Mouse (Mus musculus) heart, postnatal 0 days (tissue): ENCODE results near the gene Zranb2. TPM values are rescaled to one million over a fixed set of nuclear protein-coding genes. Genes with fewer than 3 reads are reported as not detected.

Experiments
- ATAC-seq: fragments of 200-750 bp; cut with Nextera tagmentation; 2 replicates; pipeline ENCODE4 v1.8.0; 2017; ENCODE audit warnings: low read depth, moderate number of reproducible peaks, moderate library complexity; ENCODE audit not compliant: insufficient read depth
- DNase-seq: peaks from one replicate; pipeline ENCODE4 v3.0.0-alpha.2; 2016; ENCODE audit warnings: low spot score
- H3K27ac ChIP-seq: fragments of 300-500 bp; sonication (generic); 2 replicates; pipeline ENCODE4 v1.5.1; 2014; ENCODE audit warnings: low read depth, mild to moderate bottlenecking
- H3K27me3 ChIP-seq: fragments of 300-500 bp; sonication (generic); 2 replicates; pipeline ENCODE4 v1.6.1; 2014; ENCODE audit warnings: low read length, mixed read lengths; ENCODE audit not compliant: control insufficient read depth, insufficient read depth
- H3K36me3 ChIP-seq: fragments of 300-500 bp; sonication (generic); replicated peaks from 2 replicates; pipeline ENCODE4 v1.6.1; 2014; ENCODE audit warnings: low read length, mixed read lengths; ENCODE audit not compliant: control insufficient read depth, insufficient read depth
- H3K4me1 ChIP-seq: fragments of 300-500 bp; sonication (generic); 2 replicates; pipeline ENCODE4 v1.6.1; 2014; ENCODE audit warnings: antibody characterized with exemption; ENCODE audit not compliant: control insufficient read depth, insufficient read depth
- H3K4me2 ChIP-seq: fragments of 300-500 bp; sonication (generic); 2 replicates; pipeline ENCODE4 v1.6.1; 2014; ENCODE audit warnings: low read depth, mild to moderate bottlenecking, low read length, moderate library complexity
- H3K4me3 ChIP-seq: fragments of 300-500 bp; sonication (generic); 2 replicates; pipeline ENCODE4 v1.5.1; 2014; ENCODE audit warnings: low read depth, low read length
- H3K9ac ChIP-seq: fragments of 300-500 bp; sonication (generic); replicated peaks from 2 replicates; pipeline ENCODE4 v1.6.1; 2014; ENCODE audit warnings: low read depth, low read length, mixed read lengths
- H3K9me3 ChIP-seq: fragments of 300-500 bp; sonication (generic); replicated peaks from 2 replicates; pipeline ENCODE4 v1.6.1; 2016; ENCODE audit warnings: low read length; ENCODE audit not compliant: control insufficient read depth
- CTCF ChIP-seq: IDR thresholded peaks from 2 replicates; pipeline ENCODE4 v1.5.1; 2016; ENCODE audit warnings: antibody characterized with exemption, control low read depth, low read depth
- EP300 ChIP-seq: IDR thresholded peaks from 2 replicates; pipeline ENCODE4 v1.6.1; 2016; ENCODE audit warnings: antibody characterized with exemption, low read depth
- WGBS: fragments of 180-500 bp; shearing (Covaris S2); extraction: QIAGEN DNeasy Blood & Tissue Kit; methylation state at CpG from one replicate; pipeline ENCODE4 v1.1.7; 2014; 5-methylcytosine and 5-hydroxymethylcytosine counted together
- microRNA counts: library from miRNA; unstranded; fragments of <30 nt; microRNA quantifications from one replicate; lab custom pipeline; 2015
- microRNA-seq: library from miRNA; unstranded; fragments of <30 nt; microRNA quantifications from one replicate; pipeline ENCODE4, GENCODE M21; 2016
- polyA plus RNA-seq: library from polyadenylated mRNA; unstranded; fragments of >200 nt; fragmentation: Nextera tagmentation; extraction: Ambion mirVana; gene quantifications from 2 replicates; pipeline ENCODE4 v1.2.1, GENCODE M21; 2015
- total RNA-seq: library from RNA; depleted of rRNA; stranded (reverse); fragments of >200 nt; gene quantifications from 2 replicates; pipeline ENCODE4 v1.2.3, GENCODE M21; 2014; ENCODE audit warnings: low replicate concordance; rRNA removed

Zranb2 gene
- total and polyA plus RNA-seq, 2 experiments from 2014 or later, result 20.9 to 47.5 TPM

- Histone ChIP-seq H3K27me3 (no peaks in the 10 kb centered on the region), H3K9me3 (no peaks in the 10 kb centered on the region), H3K27ac (no peak overlapping the region), H3K36me3 (no peaks in the 10 kb centered on the region), H3K4me3 (no peak overlapping the region), H3K4me1 (peaks cover 10% of the 10 kb centered on the region; the same call in 1 of the 2 replicates), H3K9ac (no peak overlapping the region), H3K4me2 (no peak overlapping the region)
- 29% methylated on average over 2 of the region's 2 CpGs for WGBS
- DNase-seq (no peak), ATAC-seq (no peak)
- TF ChIP-seq EP300 (no peak), CTCF (no peak)
These were observed 45.4 kb downstream of the Zranb2 start for GRCm38 (mm10) chr3:157579376-157579775.

DNA sequence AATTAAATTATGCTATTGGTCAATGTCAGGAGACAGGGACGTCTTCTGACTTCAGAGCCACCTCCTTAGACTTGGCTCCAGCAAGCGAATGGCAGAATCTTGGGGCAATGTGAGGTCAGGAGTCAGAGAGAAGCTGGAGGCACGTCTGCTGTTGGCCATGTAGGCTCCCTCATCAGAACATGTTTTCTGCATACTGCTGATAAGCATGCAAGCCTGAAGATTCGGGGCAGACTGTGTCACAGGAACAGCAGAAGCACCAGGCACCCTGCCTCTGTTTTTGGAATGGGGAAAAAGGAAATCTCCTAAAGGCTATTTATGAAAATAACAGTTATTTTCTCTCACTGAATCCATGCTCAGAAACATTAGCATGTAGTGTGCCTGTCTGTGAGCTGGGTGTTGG lies 46.3 kb downstream of the Zranb2 start:
- H3K27me3 ChIP-seq, result no peaks in the 10 kb centered on the region
- H3K9ac ChIP-seq, result no peak overlapping the region
- no peak overlapping the region for H3K4me3 ChIP-seq
- peaks cover 10% of the 10 kb centered on the region; the same call in 1 of the 2 replicates for H3K4me1 ChIP-seq
- no peak for TF ChIP-seq CTCF
- TF ChIP-seq EP300, result no peak
- H3K36me3 ChIP-seq, result no peaks in the 10 kb centered on the region
- no peak for DNase-seq
- H3K9me3 ChIP-seq, result no peaks in the 10 kb centered on the region
- 34% methylated on average over 4 of the region's 4 CpGs for WGBS
- no peak overlapping the region for H3K27ac ChIP-seq
- H3K4me2 ChIP-seq, result no peak overlapping the region
- no peak for ATAC-seq

GRCm38 (mm10) chr3:157581755-157582154 lies 47.8 kb downstream of the Zranb2 start:
- Histone ChIP-seq H3K9ac (no peak overlapping the region), H3K4me2 (no peak overlapping the region), H3K4me1 (peaks cover 10% of the 10 kb centered on the region; the same call in 1 of the 2 replicates), H3K4me3 (no peak overlapping the region), H3K36me3 (no peaks in the 10 kb centered on the region), H3K27me3 (no peaks in the 10 kb centered on the region), H3K27ac (no peak overlapping the region), H3K9me3 (no peaks in the 10 kb centered on the region)
- WGBS, result 29% methylated on average over 2 of the region's 2 CpGs
- DNase-seq (no peak), ATAC-seq (no peak)
- TF ChIP-seq CTCF (no peak), EP300 (no peak)

DNA sequence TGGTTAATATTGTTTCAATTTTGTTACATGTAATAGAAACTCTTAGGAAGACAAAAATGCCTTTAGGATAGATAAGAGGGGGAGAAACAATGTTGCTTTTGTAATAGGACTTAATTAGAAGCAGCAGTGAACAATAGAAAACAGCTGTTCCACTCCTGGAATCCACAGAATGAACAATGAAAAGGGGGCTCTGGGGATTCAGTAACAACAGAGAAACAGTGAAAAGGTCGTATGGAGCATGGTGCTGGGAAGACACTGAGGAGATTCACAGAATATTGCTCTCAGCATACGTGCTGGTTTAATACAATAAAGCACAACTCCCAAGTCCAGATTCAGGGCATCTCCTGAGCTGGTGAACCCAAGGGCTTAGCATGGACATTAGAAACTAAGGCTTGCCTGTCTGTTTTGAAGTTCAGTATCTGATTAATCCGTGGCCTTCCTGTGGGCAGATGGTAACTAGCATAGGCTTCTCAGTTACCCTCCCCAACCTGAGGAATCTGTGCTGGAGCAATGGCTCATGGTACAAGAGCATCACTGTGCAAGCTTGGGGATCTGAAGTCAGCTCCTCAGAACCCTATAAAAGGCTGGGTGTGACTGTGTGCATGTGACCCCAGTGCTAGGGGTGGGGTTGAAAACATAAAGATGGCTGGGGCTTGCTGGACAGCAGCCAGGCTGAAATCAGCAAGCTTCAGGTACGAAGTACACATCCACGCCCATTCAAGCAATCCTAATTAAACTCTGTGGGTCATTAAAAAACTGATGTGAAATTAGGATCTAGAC lies 48.9 kb downstream of the Zranb2 start:
- H3K27me3 ChIP-seq, result no peaks in the 10 kb centered on the region
- H3K4me1 ChIP-seq, result peaks cover 10% of the 10 kb centered on the region; the same call in 1 of the 2 replicates
- no peak overlapping the region for H3K27ac ChIP-seq
- H3K9ac ChIP-seq, result no peak overlapping the region
- H3K9me3 ChIP-seq, result no peaks in the 10 kb centered on the region
- no peak overlapping the region for H3K4me2 ChIP-seq
- ATAC-seq (no peak), DNase-seq (no peak)
- WGBS, result 59% methylated on average over 5 of the region's 5 CpGs
- TF ChIP-seq CTCF (no peak), EP300 (no peak)
- H3K4me3 ChIP-seq, result no peak overlapping the region
- no peaks in the 10 kb centered on the region for H3K36me3 ChIP-seq

DNA sequence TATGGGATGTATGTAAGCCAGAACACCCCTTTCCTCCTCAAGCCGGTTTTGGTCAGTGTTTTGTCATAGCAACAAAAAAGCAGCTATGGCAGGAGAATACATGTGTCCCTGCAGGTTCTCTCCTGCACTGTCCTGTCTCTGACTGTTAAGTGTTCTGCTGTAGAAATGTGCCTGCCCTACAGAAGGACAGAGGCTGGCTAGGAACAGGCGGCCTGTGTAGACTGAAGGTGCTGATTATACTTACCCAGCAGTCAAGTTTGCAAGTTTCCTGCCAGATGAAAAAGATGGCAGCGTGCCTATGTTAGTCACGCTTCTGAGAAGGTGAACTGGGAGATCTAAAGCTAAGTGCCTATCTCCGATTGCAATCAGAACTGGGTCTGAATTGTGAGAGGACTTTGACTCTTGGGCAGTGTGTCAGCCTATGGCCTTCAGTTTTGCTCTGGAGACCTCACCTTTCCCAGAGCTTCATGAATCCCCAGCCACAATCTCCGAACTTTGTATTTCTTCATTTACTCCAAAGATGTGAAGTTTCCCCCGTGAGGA lies 63.9 kb downstream of the Zranb2 start:
- DNase-seq (no peak), ATAC-seq (0 out of 2 replicates have a peak, but pooled peaks have one; percentile 30)
- TF ChIP-seq EP300 (no peak), CTCF (no peak)
- no peak overlapping the region for H3K27ac ChIP-seq
- H3K9ac ChIP-seq, result no peak overlapping the region
- H3K9me3 ChIP-seq, result no peaks in the 10 kb centered on the region
- 60% methylated on average over 7 of the region's 7 CpGs for WGBS
- H3K4me1 ChIP-seq, result peaks cover 4% of the 10 kb centered on the region; the same call in 1 of the 2 replicates
- H3K27me3 ChIP-seq, result no peaks in the 10 kb centered on the region
- no peak overlapping the region for H3K4me3 ChIP-seq
- no peaks in the 10 kb centered on the region for H3K36me3 ChIP-seq
- H3K4me2 ChIP-seq, result no peak overlapping the region

MicroRNAs within 50 kb of the gene (microRNA counts, 519-probe panel; counts per million panel counts)
- not detected for microRNA mmu-miR-186 (lab: Ali Mortazavi, UCI)

Small RNA genes lying within 50 kb of the gene (microRNA-seq; reads per million reads assigned to microRNA genes)
- 488 reads per million, percentile 74 among the genes with 10 or more reads in this experiment for gene Mir186

Other genes starting within 250 kb of the Zranb2 start
- gene Ptger3, start 32.7 kb downstream of the Zranb2 start, total RNA-seq, result 3.3 and 5.0 TPM in 2 replicates
- 0.52 and 0.93 TPM in 2 replicates for gene Ptger3, start 32.7 kb downstream of the Zranb2 start, polyA plus RNA-seq